Mouse (Mus musculus) spleen, postnatal 14 days (tissue): ENCODE measurements around the gene Srgap3.

ENCODE experiments used
- DNase-seq, 2 experiments: peaks; one replicate each; pipeline ENCODE4 v3.0.0; 2021 to 2022; ENCODE audit warnings: low spot score in 2 of 2

Gene Srgap3

GRCm38 (mm10) chr6:112946895-112947436, at the start of gene Srgap3:
Srgap3 (minus strand) TSS chr6:112947266.
- peak in 1 of 2 experiments; percentile 10 for DNase-seq

GRCm38 (mm10) chr6:112995708-112996107, 48.6 kb upstream of the Srgap3 start:
- DNase-seq: no peak

GRCm38 (mm10) chr6:112990119-112990518, 43.1 kb upstream of the Srgap3 start:
- no peak for DNase-seq

- no peak for DNase-seq
Observed at GRCm38 (mm10) chr6:112985362-112986314, 38.6 kb upstream of the Srgap3 start.

- no peak for DNase-seq
Observed at GRCm38 (mm10) chr6:112982241-112982640, 35.2 kb upstream of the Srgap3 start.

- DNase-seq: no peak
Observed at GRCm38 (mm10) chr6:112978947-112979346, 31.9 kb upstream of the Srgap3 start.

GRCm38 (mm10) chr6:112977246-112977645, 30.2 kb upstream of the Srgap3 start:
- no peak for DNase-seq

- no peak for DNase-seq
Observed at GRCm38 (mm10) chr6:112976541-112976940, 29.5 kb upstream of the Srgap3 start.

GRCm38 (mm10) chr6:112976136-112976535, 29.1 kb upstream of the Srgap3 start:
- no peak for DNase-seq

GRCm38 (mm10) chr6:112973786-112974720, 27.0 kb upstream of the Srgap3 start:
- no peak for DNase-seq

- DNase-seq: no peak
Observed at GRCm38 (mm10) chr6:112972858-112973631, 26.0 kb upstream of the Srgap3 start.

GRCm38 (mm10) chr6:112972127-112972526, 25.1 kb upstream of the Srgap3 start:
- DNase-seq: no peak

GRCm38 (mm10) chr6:112971116-112971768, 24.2 kb upstream of the Srgap3 start:
- DNase-seq: no peak

GRCm38 (mm10) chr6:112967359-112967758, 20.3 kb upstream of the Srgap3 start:
- DNase-seq: no peak

GRCm38 (mm10) chr6:112958360-112958759, 11.3 kb upstream of the Srgap3 start:
- DNase-seq: no peak

- DNase-seq: no peak
Observed at GRCm38 (mm10) chr6:112957583-112958280, 10.7 kb upstream of the Srgap3 start.

GRCm38 (mm10) chr6:112955773-112956172, 8.7 kb upstream of the Srgap3 start:
- DNase-seq: no peak

GRCm38 (mm10) chr6:112953905-112954304, 6.8 kb upstream of the Srgap3 start:
- no peak for DNase-seq

GRCm38 (mm10) chr6:112951254-112951653, 4.2 kb upstream of the Srgap3 start:
- DNase-seq: no peak
